Mouse (Mus musculus): ENCODE measurements around the gene Stk26. TPM values are rescaled to one million over a fixed set of nuclear protein-coding genes. Genes with fewer than 3 reads are reported as not detected.

Stk26 gene
- polyA plus RNA-seq, 1 experiment from 2014 or later: 13.9 TPM

GRCm38 (mm10) chrX:50930309-50930708, 89.5 kb downstream of the Stk26 start:
- Histone ChIP-seq H3K36me3 (no peaks in the 10 kb centered on the region), H3K4me1 (no peaks in the 10 kb centered on the region), H3K9ac (no peak overlapping the region), H3K27ac (no peak overlapping the region), H3K9me3 (no peaks in the 10 kb centered on the region), H3K4me2 (no peak overlapping the region), H3K4me3 (no peak overlapping the region), H3K27me3 (peaks cover 21% of the 10 kb centered on the region; the same call in 1 of the 2 replicates)
- WGBS: 41% methylated on average over 3 of the region's 3 CpGs
- ATAC-seq (ENCODE audit: insufficient number of reproducible peaks, insufficient read depth, low FRiP score, low TSS enrichment, low read depth): no peak

GRCm38 (mm10) chrX:50937117-50937516, 96.3 kb downstream of the Stk26 start:
- no peak for ATAC-seq (ENCODE audit: insufficient number of reproducible peaks, insufficient read depth, low FRiP score, low TSS enrichment, low read depth)
- WGBS: 86% methylated on average over 3 of the region's 3 CpGs
- no peak overlapping the region for H3K4me3 ChIP-seq
- no peaks in the 10 kb centered on the region for H3K36me3 ChIP-seq
- H3K9me3 ChIP-seq: no peaks in the 10 kb centered on the region
- H3K27me3 ChIP-seq: peaks cover 25% of the 10 kb centered on the region; the same call in 1 of the 2 replicates
- H3K27ac ChIP-seq: no peak overlapping the region
- H3K4me1 ChIP-seq: no peaks in the 10 kb centered on the region
- no peak overlapping the region for H3K9ac ChIP-seq
- H3K4me2 ChIP-seq: no peak overlapping the region

- Histone ChIP-seq H3K9ac (no peak within 1 kb of the TSS), H3K4me2 (no peak within 1 kb of the TSS), H3K27me3 (peaks cover 17% of the 10 kb centered on the region), H3K36me3 (no peaks in the 10 kb centered on the region), H3K4me1 (no peaks in the 10 kb centered on the region), H3K4me3 (no peak within 1 kb of the TSS), H3K9me3 (no peaks in the 10 kb centered on the region), H3K27ac (no peak within 1 kb of the TSS)
- no peak for ATAC-seq (ENCODE audit: insufficient number of reproducible peaks, insufficient read depth, low FRiP score, low TSS enrichment, low read depth)
- 69% methylated on average over 14 of the region's 14 CpGs for WGBS
Observed at GRCm38 (mm10) chrX:50942610-50943009, 101.8 kb downstream of the Stk26 start, which contains the start of gene Frmd7. Gene Frmd7 (minus strand): TSS chrX:50942710.

Other genes starting within 250 kb of the Stk26 start
- gene Frmd7, start 101.7 kb downstream of the Stk26 start, polyA plus RNA-seq (2015; fragmentation: Nextera tagmentation; extraction: Ambion mirVana): 0.17 TPM in 1 of 2 replicates, not detected in the other
- 29.1 and 32.5 TPM in 2 replicates for gene Rap2c, start 177.0 kb downstream of the Stk26 start, polyA plus RNA-seq (2015; fragmentation: Nextera tagmentation; extraction: Ambion mirVana)